Mouse (Mus musculus): Measurements from ENCODE around the gene Usf3. TPM values are rescaled to one million over a fixed set of nuclear protein-coding genes. Genes with fewer than 3 reads are reported as not detected.

The Usf3 gene
- total RNA-seq, 2 experiments from 2014 or later, result 4.4 to 15.9 TPM

- ATAC-seq (replicated peaks; ENCODE audit: low FRiP score, poor library complexity, severe bottlenecking), result no peak
Observed at GRCm38 (mm10) chr16:44221463-44221862, 48.4 kb downstream of the Usf3 start.

DNA sequence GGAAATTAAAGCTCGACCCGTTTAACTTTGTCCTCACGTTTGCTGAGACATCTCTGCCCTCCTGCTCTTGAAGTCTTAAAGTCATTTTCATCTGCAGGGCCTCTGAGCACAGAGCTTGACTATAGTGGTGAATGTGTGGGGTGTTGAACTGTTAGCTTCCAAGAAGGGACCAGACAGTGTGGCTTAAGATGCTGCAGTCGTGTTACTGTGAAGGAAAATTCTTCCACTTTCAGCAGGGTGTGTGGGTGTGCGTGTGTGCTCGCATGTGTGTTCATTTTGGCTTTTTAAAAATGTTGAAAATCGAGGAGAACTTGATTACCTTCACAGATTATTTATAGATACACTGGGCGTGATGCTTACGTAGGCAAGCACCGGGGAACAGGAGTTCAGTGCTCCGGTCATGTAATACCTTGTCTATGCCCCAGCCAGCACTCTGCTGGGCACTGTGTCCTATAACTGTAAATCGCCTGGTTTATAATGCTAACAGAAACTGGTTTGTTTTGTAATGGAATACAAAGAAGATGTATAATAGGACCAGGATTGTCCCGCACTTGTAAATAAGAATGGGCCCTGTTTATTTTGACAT is 53.8 kb downstream of the Usf3 start:
- no peak for ATAC-seq (replicated peaks; ENCODE audit: low FRiP score, poor library complexity, severe bottlenecking)

DNA sequence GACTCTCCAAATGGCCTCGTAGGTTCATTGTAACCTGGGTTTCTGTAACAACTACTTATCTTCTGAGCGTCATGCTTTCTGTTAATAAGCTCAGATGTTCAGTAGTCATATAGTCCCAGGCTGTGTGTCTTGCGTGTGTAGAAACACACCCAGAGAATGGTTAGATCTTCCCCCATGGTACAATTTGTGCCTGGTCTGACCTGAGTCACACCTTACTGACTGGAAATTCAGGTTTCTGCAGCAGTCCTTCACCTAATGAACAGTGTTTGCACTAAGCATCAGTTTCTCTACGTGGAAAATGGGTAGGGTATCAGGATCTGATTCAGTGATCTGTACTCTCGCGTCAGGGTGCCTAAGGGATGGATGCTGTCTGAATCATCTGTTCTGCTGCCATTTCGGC is 60.0 kb downstream of the Usf3 start:
- ATAC-seq (replicated peaks; ENCODE audit: low FRiP score, poor library complexity, severe bottlenecking), result no peak

DNA sequence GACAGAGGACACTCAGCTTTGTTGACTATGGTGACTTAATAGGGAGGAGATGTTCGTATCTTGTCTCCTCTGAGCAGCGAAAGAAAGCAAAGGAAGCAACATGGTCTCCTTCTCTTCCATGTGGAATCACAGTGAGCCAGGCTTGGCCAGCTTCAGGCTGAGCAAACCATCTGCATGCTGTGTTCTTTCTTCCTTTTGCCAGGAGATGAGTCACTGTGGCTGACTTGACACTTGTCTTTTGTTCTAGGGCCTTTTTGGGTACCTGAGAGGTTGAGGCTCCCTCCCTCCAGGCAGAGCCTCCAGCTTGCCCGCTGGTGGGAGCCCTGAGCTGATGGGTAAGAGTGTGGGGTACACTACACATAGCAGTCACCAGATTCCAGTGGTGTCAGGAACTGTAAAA is 64.8 kb downstream of the Usf3 start:
- ATAC-seq (replicated peaks; ENCODE audit: low FRiP score, poor library complexity, severe bottlenecking), result no peak

DNA sequence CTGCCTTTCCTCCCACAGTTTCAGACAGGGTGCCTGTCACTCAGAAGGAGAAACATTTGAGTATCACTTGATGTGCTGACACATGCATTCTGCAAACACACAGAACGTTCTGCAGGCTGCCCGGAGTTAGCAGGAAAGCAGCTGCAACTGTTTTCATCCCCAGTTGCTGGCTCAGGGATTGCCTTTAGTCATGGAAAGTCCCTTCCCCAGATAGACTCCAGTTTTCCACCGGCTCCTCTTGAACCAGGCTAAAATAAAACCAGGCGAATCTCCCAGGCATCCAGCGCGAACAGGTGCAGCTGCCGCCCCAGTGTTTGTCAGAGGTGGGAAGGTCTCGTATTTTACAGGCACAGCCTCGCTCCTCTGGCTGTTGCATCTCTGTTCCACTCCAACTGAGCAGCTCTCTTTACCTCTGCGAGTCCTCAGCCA is 65.8 kb downstream of the Usf3 start:
- ATAC-seq (replicated peaks; ENCODE audit: low FRiP score, poor library complexity, severe bottlenecking), result no peak

DNA sequence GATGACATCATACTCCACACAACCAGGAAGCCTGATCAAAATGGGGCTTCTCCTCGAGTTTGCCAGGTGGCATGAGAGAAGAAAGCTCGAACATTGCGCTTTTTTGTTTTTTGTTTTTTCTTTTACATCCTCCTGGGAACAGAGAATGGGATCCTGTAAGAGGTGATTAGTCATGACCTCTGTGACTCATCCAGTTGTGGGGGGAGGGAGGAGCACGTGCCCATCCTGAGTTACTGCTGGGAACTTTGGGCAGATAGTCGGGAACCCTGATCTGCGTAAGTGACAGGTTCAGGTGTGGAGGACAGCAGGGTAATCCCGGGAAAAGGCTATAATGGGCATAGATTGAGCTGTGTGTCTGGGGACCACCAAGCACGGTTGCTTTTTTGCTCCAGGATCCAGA is 67.4 kb downstream of the Usf3 start:
- ATAC-seq (replicated peaks; ENCODE audit: low FRiP score, poor library complexity, severe bottlenecking), result no peak

DNA sequence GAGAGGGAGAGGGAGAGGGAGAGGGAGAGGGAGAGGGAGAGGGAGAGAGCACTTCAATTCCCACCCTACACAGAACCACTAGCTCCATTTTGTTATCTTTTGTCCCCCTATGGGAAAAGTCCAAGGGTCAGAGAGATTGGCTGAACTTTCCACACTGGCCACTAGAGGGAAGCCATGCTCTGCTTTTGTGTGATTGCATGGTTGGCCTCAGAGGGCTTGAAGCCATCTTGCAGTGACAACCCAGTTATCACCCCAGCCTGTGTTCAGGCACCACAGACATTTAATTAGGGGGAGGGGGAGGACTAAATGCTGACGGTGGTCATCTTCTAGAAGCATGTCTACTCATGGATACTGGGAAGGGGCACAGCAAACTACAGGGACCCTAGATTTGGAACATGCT is 69.6 kb downstream of the Usf3 start:
- peak; percentile 83 for ATAC-seq (replicated peaks; ENCODE audit: low FRiP score, poor library complexity, severe bottlenecking)

DNA sequence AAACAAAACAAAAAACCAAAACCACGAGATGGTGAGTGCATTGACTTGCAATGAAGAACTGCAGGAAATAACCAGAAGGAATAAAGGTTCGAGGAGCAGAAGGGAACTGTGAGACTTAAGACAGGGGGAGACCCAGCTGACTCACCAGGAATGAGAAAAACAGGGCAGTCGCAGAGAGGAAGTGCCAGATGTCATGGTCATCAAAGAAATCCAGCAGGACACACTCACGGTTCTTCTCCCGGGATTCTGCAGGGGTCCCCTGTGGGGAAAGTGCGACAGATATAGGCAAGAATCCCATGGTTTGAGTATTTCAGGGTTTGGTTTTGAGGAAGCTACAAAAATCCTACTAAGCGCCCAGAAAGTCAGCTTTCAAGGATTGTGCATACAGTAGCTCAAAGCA is 70.3 kb downstream of the Usf3 start:
- ATAC-seq (replicated peaks; ENCODE audit: low FRiP score, poor library complexity, severe bottlenecking), result no peak

- no peak for ATAC-seq (replicated peaks; ENCODE audit: low FRiP score, poor library complexity, severe bottlenecking)
Observed at GRCm38 (mm10) chr16:44249985-44250384, 76.9 kb downstream of the Usf3 start.

DNA sequence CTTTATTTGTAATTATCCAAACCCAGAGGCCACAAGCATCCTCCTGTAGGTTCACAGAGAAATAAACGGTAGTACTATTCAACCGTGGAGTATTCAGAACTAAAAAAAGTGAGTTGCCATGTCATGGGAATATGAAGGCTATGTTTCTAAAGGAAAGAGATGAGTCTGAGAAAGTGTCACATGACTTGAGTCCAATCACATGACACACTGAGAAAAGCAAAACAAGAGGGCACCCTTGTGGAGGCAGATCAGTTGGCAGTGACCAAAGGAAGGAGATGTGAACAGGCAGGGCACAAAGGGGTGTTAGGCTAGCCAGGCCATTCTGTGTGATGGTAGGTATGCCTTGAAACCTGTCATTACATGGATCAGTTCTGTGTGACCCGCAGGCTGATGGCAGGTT is 79.7 kb downstream of the Usf3 start:
- ATAC-seq (replicated peaks; ENCODE audit: low FRiP score, poor library complexity, severe bottlenecking), result no peak

- ATAC-seq (replicated peaks; ENCODE audit: low FRiP score, poor library complexity, severe bottlenecking), result no peak
Observed at GRCm38 (mm10) chr16:44253797-44254634, 81.0 kb downstream of the Usf3 start.

GRCm38 (mm10) chr16:44254698-44255097 is 81.7 kb downstream of the Usf3 start:
- ATAC-seq (replicated peaks; ENCODE audit: low FRiP score, poor library complexity, severe bottlenecking), result no peak

DNA sequence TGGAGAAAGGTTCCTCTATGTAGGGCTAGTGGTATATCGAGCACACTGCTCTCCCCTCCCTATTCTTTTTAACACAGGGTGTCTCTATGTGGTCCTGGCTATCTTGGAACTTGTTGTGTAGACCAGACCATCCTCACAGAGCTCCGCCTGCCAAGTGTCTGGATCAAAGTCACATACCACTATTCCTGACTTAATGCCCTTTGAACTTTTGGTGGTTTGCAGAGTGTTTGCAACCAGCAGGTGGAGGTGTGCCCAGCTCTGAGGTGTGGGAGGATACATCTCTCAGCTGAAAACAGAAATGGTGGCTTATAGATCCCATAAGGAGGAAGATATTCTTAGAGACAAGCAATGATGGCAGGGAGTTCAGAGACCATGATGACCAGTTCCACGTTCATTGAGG is 84.4 kb downstream of the Usf3 start:
- no peak for ATAC-seq (replicated peaks; ENCODE audit: low FRiP score, poor library complexity, severe bottlenecking)

DNA sequence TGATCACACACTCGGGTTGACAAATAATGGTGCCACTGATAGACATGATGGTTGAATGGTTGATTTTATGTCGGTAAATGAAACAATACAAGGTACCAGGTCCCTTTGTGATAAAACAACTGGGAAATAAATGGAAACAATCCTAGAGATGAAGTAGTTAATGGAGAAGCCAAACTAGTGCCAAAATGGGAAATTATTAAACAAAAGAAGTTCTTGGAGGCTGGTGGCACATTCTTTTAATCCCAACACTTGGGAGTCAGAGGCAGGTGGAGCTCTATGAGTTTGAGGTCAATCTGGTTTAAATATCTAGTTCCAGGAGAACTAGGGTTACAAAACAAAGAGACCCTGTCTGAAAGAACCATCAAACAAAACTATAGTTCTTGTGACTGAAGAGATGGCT is 91.9 kb downstream of the Usf3 start:
- no peak for ATAC-seq (replicated peaks; ENCODE audit: low FRiP score, poor library complexity, severe bottlenecking)

DNA sequence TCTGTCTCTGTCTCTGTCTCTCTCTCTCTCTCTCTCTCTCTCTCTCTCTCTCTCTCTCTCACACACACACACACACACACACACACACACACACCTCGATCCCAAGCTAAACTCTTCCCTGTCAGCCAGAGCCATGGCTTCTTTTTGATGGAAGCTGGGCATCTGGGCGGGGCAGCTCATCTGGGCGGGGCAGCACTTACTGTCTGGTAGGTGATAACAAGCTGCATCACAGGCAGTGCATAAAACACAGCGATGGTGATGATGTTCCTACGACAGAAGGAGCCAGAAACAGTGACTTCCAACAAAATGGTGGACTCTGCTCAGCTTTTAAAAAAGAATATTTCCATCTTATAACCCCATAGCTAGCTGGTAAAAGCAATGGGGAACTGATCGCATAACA is 92.5 kb downstream of the Usf3 start:
- ATAC-seq (replicated peaks; ENCODE audit: low FRiP score, poor library complexity, severe bottlenecking), result peak; percentile 97

- no peak for ATAC-seq (replicated peaks; ENCODE audit: low FRiP score, poor library complexity, severe bottlenecking)
Observed at GRCm38 (mm10) chr16:44268541-44269215, 95.6 kb downstream of the Usf3 start.

GRCm38 (mm10) chr16:44269578-44269977 is 96.5 kb downstream of the Usf3 start:
- ATAC-seq (replicated peaks; ENCODE audit: low FRiP score, poor library complexity, severe bottlenecking), result no peak

DNA sequence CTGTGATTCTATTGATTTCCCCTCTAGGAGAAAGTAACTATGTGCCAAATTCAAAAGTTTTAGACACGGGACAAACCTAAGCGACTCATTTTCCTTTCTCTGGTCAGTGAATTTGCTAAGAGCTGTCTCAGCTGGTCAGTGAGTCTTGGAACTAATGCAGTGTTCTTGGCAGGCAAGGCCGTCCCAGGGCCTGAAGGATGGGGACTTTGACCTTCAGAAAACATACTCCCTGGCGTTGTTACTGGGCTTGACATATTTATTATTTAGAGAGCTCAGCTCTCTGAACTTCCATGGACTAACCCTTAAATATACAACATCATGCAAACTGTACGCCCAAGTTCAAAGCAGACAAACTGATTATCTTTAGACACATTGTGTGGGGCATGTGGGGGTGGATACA is 97.6 kb downstream of the Usf3 start:
- ATAC-seq (replicated peaks; ENCODE audit: low FRiP score, poor library complexity, severe bottlenecking), result no peak

DNA sequence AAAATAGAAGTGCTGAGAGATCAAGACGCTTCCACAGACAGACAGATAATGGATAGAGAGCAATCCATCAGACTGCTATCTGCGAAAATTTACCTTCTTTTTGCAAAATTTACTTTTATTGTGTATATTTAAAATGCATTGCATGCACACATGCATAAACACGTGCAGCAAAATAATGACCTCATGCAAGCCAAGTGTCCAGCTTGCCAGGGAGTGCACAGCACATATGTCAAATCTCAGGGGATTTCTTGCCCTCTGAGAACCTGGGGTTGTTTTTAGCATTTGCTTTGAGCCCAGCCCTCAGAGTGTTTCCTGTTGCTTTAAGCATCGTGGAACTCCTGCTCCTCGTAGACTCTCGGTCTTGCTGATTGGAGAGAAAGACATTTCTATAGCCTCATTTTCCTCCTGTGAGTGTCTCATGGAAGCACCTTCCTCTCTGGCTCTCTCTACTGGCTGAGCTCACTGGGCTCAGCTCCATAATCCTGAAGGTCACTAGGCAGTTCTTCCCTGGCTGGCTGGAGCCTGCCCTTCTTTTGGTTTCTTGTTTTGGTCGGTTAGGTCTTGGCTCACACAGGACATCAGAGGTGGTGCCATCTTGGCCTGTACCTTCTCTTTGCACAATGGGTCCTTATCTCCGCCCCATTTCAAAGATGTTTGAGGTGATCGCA is 98.5 kb downstream of the Usf3 start:
- no peak for ATAC-seq (replicated peaks; ENCODE audit: low FRiP score, poor library complexity, severe bottlenecking)
